Mouse (Mus musculus): ENCODE data around the gene Vcam1. TPM values are rescaled to one million over a fixed set of nuclear protein-coding genes. Genes with fewer than 3 reads are reported as not detected.

The Vcam1 gene
- polyA plus RNA-seq, 2 experiments: 66.7 to 162 TPM

DNA sequence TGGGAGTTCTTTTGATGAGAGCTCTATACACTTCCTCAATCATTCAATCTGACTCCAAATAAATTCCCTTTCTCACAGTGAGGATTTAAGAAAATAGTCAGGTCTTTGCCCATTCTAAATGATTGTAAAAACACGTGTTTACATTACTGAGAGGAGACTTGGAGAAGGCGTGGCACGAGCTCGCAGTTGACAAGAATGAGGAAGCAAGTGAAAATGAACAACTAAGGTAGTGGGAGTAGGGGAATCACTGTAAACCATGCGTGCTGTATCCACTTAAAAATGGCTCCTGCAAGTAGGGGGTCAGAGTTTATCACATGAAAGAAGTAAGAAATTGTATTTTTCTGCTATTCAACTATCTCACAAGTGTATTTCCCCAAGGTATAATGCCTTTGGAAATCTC, 3.9 kb upstream of the Vcam1 start:
- Histone ChIP-seq H3K9me3 (ENCODE audit: control insufficient read depth, low read length) (no peaks in the 10 kb centered on the region), H3K4me3 (replicated peaks; ENCODE audit: low read length) (no peak overlapping the region), H3K4me2 (replicated peaks; ENCODE audit: low read depth, low read length, severe bottlenecking) (no peak overlapping the region), H3K27me3 (ENCODE audit: control insufficient read depth, insufficient read depth, low read length) (no peaks in the 10 kb centered on the region), H3K9ac (ENCODE audit: low read depth, low read length, severe bottlenecking) (no peak overlapping the region), H3K4me1 (ENCODE audit: control insufficient read depth, insufficient read depth, low read length) (no peaks in the 10 kb centered on the region), H3K36me3 (ENCODE audit: control insufficient read depth, insufficient read depth, low read length) (no peaks in the 10 kb centered on the region), H3K27ac (replicated peaks; ENCODE audit: low read depth, low read length) (no peak overlapping the region)
- no peak for TF ChIP-seq POLR2A (IDR thresholded peaks at IDR 0.05; ENCODE audit: borderline replicate concordance, extremely low read depth, insufficient read depth, insufficient read length)
- ATAC-seq (ENCODE audit: low FRiP score, low read depth) (no peak), DNase-seq (ENCODE audit: low spot score) (no peak)
- WGBS: 68% methylated on average over 5 of the region's 5 CpGs

DNA sequence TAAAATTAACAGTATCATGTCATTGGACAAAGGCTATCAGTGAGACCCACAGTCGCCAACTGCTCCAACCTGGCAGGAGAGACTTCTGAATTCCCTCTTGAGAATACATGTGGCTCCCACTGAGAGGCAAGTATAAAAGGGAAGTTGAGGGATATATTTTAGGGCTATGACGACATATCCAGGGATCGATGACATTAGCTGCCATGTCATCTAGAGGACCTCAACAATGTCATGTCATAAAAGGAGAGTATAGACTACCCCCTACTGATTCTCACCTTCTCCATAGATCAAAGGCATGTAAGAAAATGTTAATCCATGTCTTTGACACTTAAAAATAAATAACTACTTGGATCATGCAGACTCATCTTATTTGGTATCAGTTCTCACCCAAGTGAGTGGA, 1.2 kb upstream of the Vcam1 start:
- WGBS: 77% methylated on average over 3 of the region's 3 CpGs

DNA sequence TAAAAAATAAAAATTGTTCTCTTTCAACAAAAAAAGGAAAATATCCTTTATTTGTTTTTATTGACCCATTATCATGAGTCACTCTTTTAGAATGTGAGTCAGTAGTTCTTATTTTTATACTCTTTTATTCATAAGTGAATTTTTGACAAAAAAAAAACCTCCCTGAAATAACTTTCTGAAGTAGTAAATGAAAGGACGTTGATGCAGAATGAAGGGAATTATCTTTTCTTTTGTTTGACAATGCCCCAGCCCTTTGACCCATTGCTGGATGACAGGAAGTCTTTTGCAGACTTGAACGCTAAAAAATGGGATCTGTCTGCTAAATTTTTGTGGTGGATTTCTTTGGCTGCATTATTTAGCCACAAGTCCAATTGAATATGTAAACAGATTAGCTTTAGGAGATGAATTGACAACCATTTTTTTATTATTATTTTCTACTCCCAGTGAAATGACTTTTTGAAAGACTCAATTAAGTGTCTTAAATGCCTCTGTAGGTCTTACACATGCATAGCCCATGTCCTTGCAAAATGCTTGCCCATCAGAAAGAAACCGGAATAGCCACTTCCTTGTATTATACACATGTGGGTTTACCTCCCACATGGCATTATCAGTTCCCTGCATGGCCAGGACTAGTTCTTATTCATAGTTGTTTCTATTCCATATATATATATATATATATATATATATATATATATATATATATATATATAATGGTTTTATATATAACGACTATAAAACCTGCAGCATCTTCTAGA, 530 bp upstream of the Vcam1 start:
- H3K9me3 ChIP-seq (ENCODE audit: control insufficient read depth, low read length): no peaks in the 10 kb centered on the region
- no peak for DNase-seq (ENCODE audit: low spot score)
- no peak overlapping the region for H3K4me3 ChIP-seq (replicated peaks; ENCODE audit: low read length)
- H3K4me2 ChIP-seq (replicated peaks; ENCODE audit: low read depth, low read length, severe bottlenecking): peak overlapping the region; percentile 42; the same call in 1 of the 2 replicates
- WGBS: 57% methylated on average over 4 of the region's 4 CpGs
- H3K27me3 ChIP-seq (ENCODE audit: control insufficient read depth, insufficient read depth, low read length): no peaks in the 10 kb centered on the region
- no peaks in the 10 kb centered on the region for H3K36me3 ChIP-seq (ENCODE audit: control insufficient read depth, insufficient read depth, low read length)
- TF ChIP-seq POLR2A (IDR thresholded peaks at IDR 0.05; ENCODE audit: borderline replicate concordance, extremely low read depth, insufficient read depth, insufficient read length): no peak
- no peak for ATAC-seq (ENCODE audit: low FRiP score, low read depth)
- no peak overlapping the region for H3K27ac ChIP-seq (replicated peaks; ENCODE audit: low read depth, low read length)
- peak overlapping the region; percentile 65; the same call in 1 of the 2 replicates for H3K9ac ChIP-seq (ENCODE audit: low read depth, low read length, severe bottlenecking)
- peaks cover 8% of the 10 kb centered on the region; the same call in 1 of the 2 replicates for H3K4me1 ChIP-seq (ENCODE audit: control insufficient read depth, insufficient read depth, low read length)

More for the DNA sequence above, 1.2 kb upstream of the Vcam1 start:
- H3K9ac ChIP-seq (ENCODE audit: low read depth, low read length, severe bottlenecking): no peak overlapping the region
- no peak overlapping the region for H3K4me3 ChIP-seq (replicated peaks; ENCODE audit: low read length)
- ATAC-seq (ENCODE audit: low FRiP score, low read depth): no peak
- no peaks in the 10 kb centered on the region for H3K27me3 ChIP-seq (ENCODE audit: control insufficient read depth, insufficient read depth, low read length)
- no peak overlapping the region for H3K27ac ChIP-seq (replicated peaks; ENCODE audit: low read depth, low read length)
- no peak for TF ChIP-seq POLR2A (IDR thresholded peaks at IDR 0.05; ENCODE audit: borderline replicate concordance, extremely low read depth, insufficient read depth, insufficient read length)
- H3K4me2 ChIP-seq (replicated peaks; ENCODE audit: low read depth, low read length, severe bottlenecking): no peak overlapping the region
- no peak for DNase-seq (ENCODE audit: low spot score)
- peaks cover 8% of the 10 kb centered on the region; the same call in 1 of the 2 replicates for H3K4me1 ChIP-seq (ENCODE audit: control insufficient read depth, insufficient read depth, low read length)
- H3K9me3 ChIP-seq (ENCODE audit: control insufficient read depth, low read length): no peaks in the 10 kb centered on the region
- H3K36me3 ChIP-seq (ENCODE audit: control insufficient read depth, insufficient read depth, low read length): no peaks in the 10 kb centered on the region

DNA sequence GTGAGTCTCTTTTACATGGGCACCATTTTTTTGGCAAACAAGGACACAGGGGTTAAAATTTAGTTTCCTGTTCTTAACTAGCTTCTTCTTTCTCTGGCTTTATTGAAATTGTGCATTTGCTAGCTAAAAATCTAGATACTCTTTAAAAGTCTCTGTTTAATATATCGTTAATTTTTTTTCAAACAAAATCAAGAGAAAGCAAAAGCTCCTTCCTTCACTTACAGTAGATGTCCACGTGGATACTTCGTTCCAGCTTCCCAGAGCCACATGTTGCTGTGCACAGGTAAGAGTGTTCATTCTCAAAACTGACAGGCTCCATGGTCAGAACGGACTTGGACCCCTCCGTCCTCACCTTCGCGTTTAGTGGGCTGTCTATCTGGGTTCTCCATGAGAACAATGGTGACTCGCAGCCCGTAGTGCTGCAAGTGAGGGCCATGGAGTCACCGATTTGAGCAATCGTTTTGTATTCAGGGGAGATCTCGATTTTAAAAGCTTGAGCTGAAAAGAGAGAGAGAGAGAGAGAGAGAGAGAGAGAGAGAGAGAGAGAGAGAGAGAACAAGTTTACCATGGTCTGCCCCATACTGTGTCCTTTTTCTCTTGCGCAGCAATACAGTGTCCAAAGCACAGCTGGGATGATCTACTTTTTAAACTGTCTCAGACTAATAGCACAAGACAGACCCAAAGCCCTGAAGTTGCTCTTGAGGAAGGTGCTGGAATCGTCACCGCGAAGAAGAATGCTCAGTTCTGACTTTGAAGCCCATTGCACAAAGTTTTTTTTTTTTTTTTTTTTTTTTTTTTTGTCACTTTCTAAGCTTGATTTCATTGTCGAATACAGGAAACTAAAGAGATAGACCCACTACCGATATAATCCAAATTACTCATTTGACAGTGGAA, 930 bp downstream of the Vcam1 start:
- TF ChIP-seq POLR2A (IDR thresholded peaks at IDR 0.05; ENCODE audit: borderline replicate concordance, extremely low read depth, insufficient read depth, insufficient read length): no peak
- H3K36me3 ChIP-seq (ENCODE audit: control insufficient read depth, insufficient read depth, low read length): peaks cover 11% of the 10 kb centered on the region
- peak overlapping the region; percentile 42 for H3K4me2 ChIP-seq (replicated peaks; ENCODE audit: low read depth, low read length, severe bottlenecking)
- DNase-seq (ENCODE audit: low spot score) (no peak), ATAC-seq (ENCODE audit: low FRiP score, low read depth) (no peak)
- H3K9ac ChIP-seq (ENCODE audit: low read depth, low read length, severe bottlenecking): peak overlapping the region; percentile 65
- peak overlapping the region; percentile 55 for H3K4me3 ChIP-seq (replicated peaks; ENCODE audit: low read length)
- peak overlapping the region; percentile 74 for H3K27ac ChIP-seq (replicated peaks; ENCODE audit: low read depth, low read length)
- peaks cover 8% of the 10 kb centered on the region; the same call in 1 of the 2 replicates for H3K4me1 ChIP-seq (ENCODE audit: control insufficient read depth, insufficient read depth, low read length)
- no peaks in the 10 kb centered on the region for H3K27me3 ChIP-seq (ENCODE audit: control insufficient read depth, insufficient read depth, low read length)
- no peaks in the 10 kb centered on the region for H3K9me3 ChIP-seq (ENCODE audit: control insufficient read depth, low read length)
- 25% methylated on average over 18 of the region's 18 CpGs for WGBS

GRCm38 (mm10) chr3:116127836-116128235, 1.7 kb downstream of the Vcam1 start:
- H3K9ac ChIP-seq (ENCODE audit: low read depth, low read length, severe bottlenecking): peak overlapping the region; percentile 65
- H3K27me3 ChIP-seq (ENCODE audit: control insufficient read depth, insufficient read depth, low read length): no peaks in the 10 kb centered on the region
- ATAC-seq (ENCODE audit: low FRiP score, low read depth) (no peak), DNase-seq (ENCODE audit: low spot score) (no peak)
- no peak for TF ChIP-seq POLR2A (IDR thresholded peaks at IDR 0.05; ENCODE audit: borderline replicate concordance, extremely low read depth, insufficient read depth, insufficient read length)
- WGBS: 22% methylated on average over 3 of the region's 3 CpGs
- H3K9me3 ChIP-seq (ENCODE audit: control insufficient read depth, low read length): no peaks in the 10 kb centered on the region
- H3K4me3 ChIP-seq (replicated peaks; ENCODE audit: low read length): peak overlapping the region; percentile 55
- H3K27ac ChIP-seq (replicated peaks; ENCODE audit: low read depth, low read length): peak overlapping the region; percentile 74
- H3K36me3 ChIP-seq (ENCODE audit: control insufficient read depth, insufficient read depth, low read length): peaks cover 12% of the 10 kb centered on the region
- H3K4me2 ChIP-seq (replicated peaks; ENCODE audit: low read depth, low read length, severe bottlenecking): peak overlapping the region; percentile 42
- peaks cover 8% of the 10 kb centered on the region; the same call in 1 of the 2 replicates for H3K4me1 ChIP-seq (ENCODE audit: control insufficient read depth, insufficient read depth, low read length)

All from limb, embryonic 14.5 days (tissue).